24 mouse cellular contexts compared by ENCODE assay signal in the genomic region with DNA sequence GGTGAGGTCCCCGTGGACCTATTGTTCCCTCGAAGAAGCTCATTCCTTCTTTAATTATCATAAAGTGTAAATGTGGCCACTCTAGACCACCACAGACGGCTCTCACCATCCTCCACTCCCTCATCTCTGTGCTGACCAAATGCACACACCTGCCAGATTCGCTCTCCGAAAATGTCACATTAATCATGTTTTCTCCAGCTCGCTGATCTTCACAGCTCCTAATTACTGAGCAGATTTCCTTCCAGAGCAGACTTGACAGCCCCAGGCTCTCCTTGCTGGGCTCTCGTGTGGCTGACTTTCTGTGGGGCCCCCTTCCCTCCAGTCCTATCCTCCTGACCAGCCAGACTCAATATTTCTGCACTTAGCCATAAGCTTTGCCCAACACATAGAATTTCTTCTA.
DNase-seq lines count a peak whose midpoint lies in the region; ATAC-seq and TF ChIP-seq lines count a peak whose summit lies in the region.
"Had no signal": no experiment of that assay in that cellular context is flagged by ENCODE, and none has a peak within 500 bp of the region (broad histone marks: within the 10 kb centered on the region; RNA-seq: fewer than 3 reads in every experiment).

No protein-coding gene starts in this region.

- H3K9me3 ChIP-seq in midbrain, embryonic 13.5 days: 0 out of 2 replicates have a peak, but pooled peaks cover 3% of the 10 kb centered on the region
- no peaks in the 10 kb centered on the region for H3K9me3 ChIP-seq in midbrain, embryonic 11.5 days (ENCODE audit: control insufficient read depth, low read length)
- H3K9me3 ChIP-seq in forebrain, postnatal 0 days (ENCODE audit: low read length): no peaks in the 10 kb centered on the region
- H3K9me3 ChIP-seq: embryonic facial prominence, embryonic 10.5 days; heart, embryonic 12.5 days; liver, embryonic 12.5 days; midbrain, embryonic 12.5 days had no signal

- ATAC-seq in midbrain, embryonic 13.5 days: 0 out of 2 replicates have a peak, but pooled peaks have one; percentile 20
- no peak for ATAC-seq in midbrain, embryonic 11.5 days (ENCODE audit: low FRiP score)
- peak; percentile 29; the same call in 1 of the 2 replicates for ATAC-seq in forebrain, postnatal 0 days
- ATAC-seq: CD4-positive, CD25-positive, alpha-beta regulatory T cell, adult 4 months; liver, embryonic 12.5 days; Patski had no signal

- peak overlapping the region; percentile 30 for H3K27ac ChIP-seq in midbrain, embryonic 13.5 days
- H3K27ac ChIP-seq in midbrain, embryonic 11.5 days (ENCODE audit: low read depth, low read length): no peak overlapping the region
- no peak overlapping the region for H3K27ac ChIP-seq in forebrain, postnatal 0 days (ENCODE audit: low read depth, low read length)
- H3K27ac ChIP-seq: embryonic facial prominence, embryonic 10.5 days; gastrocnemius, adult 2 months; limb, embryonic 12.5 days; liver, embryonic 12.5 days; midbrain, embryonic 12.5 days had no signal

- H3K4me2 ChIP-seq in midbrain, embryonic 13.5 days (replicated peaks): no peak overlapping the region
- H3K4me2 ChIP-seq in midbrain, embryonic 11.5 days: no peak overlapping the region
- H3K4me2 ChIP-seq in forebrain, postnatal 0 days (ENCODE audit: low read depth): no peak overlapping the region
- H3K4me2 ChIP-seq: heart, embryonic 12.5 days; limb, embryonic 12.5 days; liver, embryonic 12.5 days; midbrain, embryonic 12.5 days had no signal

- peaks cover 7% of the 10 kb centered on the region; the same call in 1 of the 2 replicates for H3K4me1 ChIP-seq in midbrain, embryonic 13.5 days (replicated peaks)
- no peaks in the 10 kb centered on the region for H3K4me1 ChIP-seq in midbrain, embryonic 11.5 days (ENCODE audit: control insufficient read depth, insufficient read depth, low read length)
- H3K4me1 ChIP-seq in forebrain, postnatal 0 days (ENCODE audit: insufficient read depth): no peaks in the 10 kb centered on the region
- H3K4me1 ChIP-seq: heart, embryonic 12.5 days; limb, embryonic 12.5 days; liver, embryonic 12.5 days had no signal

- peak; percentile 44 to 47 for DNase-seq in cerebellum, postnatal 14 days
- no peak for DNase-seq in cerebellum, postnatal 4 days (ENCODE audit: low spot score in 2 of 2)
- no peak for DNase-seq in midbrain, embryonic 11.5 days (ENCODE audit: low spot score, missing footprints)
- DNase-seq in forebrain, postnatal 0 days: peak; percentile 10
- DNase-seq in retina, postnatal 1 day: peak; percentile 77
- no peak for DNase-seq in lung, postnatal 4 days
- DNase-seq: adrenal gland, postnatal 14 days; cerebellum, adult 18-20 months; gastrocnemius, adult 2 months; kidney, adult 9 months; kidney, postnatal 36 days; layer of hippocampus, adult 9-11 months; lung, adult 2 months; lung, postnatal 36 days; spleen, adult 18-20 months; thymus, postnatal 25 days had no signal

- 61% methylated on average over 7 of the region's 7 CpGs for WGBS in midbrain, embryonic 13.5 days
- WGBS in midbrain, embryonic 11.5 days: 69% methylated on average over 7 of the region's 7 CpGs
- WGBS in forebrain, postnatal 0 days: 26% methylated on average over 7 of the region's 7 CpGs

- H3K27me3 ChIP-seq in midbrain, embryonic 13.5 days: no peaks in the 10 kb centered on the region
- no peaks in the 10 kb centered on the region for H3K27me3 ChIP-seq in midbrain, embryonic 11.5 days (ENCODE audit: control insufficient read depth, insufficient read depth, low read length)
- H3K27me3 ChIP-seq in forebrain, postnatal 0 days (ENCODE audit: insufficient read depth, low read length): no peaks in the 10 kb centered on the region
- H3K27me3 ChIP-seq: heart, embryonic 12.5 days; limb, embryonic 12.5 days; liver, embryonic 12.5 days; midbrain, embryonic 12.5 days had no signal

- H3K4me3 ChIP-seq in midbrain, embryonic 13.5 days (replicated peaks): no peak overlapping the region
- no peak overlapping the region for H3K4me3 ChIP-seq in midbrain, embryonic 11.5 days (ENCODE audit: low read depth, low read length)
- no peak overlapping the region for H3K4me3 ChIP-seq in forebrain, postnatal 0 days (ENCODE audit: low read depth, low read length)
- H3K4me3 ChIP-seq: embryonic facial prominence, embryonic 10.5 days; gastrocnemius, adult 2 months; heart, embryonic 12.5 days; limb, embryonic 12.5 days; liver, embryonic 12.5 days; midbrain, embryonic 12.5 days had no signal

- no peaks in the 10 kb centered on the region for H3K36me3 ChIP-seq in midbrain, embryonic 13.5 days
- no peaks in the 10 kb centered on the region for H3K36me3 ChIP-seq in midbrain, embryonic 11.5 days (ENCODE audit: control insufficient read depth, insufficient read depth, low read length)
- no peaks in the 10 kb centered on the region for H3K36me3 ChIP-seq in forebrain, postnatal 0 days (ENCODE audit: insufficient read depth)
- H3K36me3 ChIP-seq: embryonic facial prominence, embryonic 10.5 days; heart, embryonic 12.5 days; limb, embryonic 12.5 days; liver, embryonic 12.5 days; midbrain, embryonic 12.5 days had no signal

- TF ChIP-seq CTCF in forebrain, postnatal 0 days (IDR thresholded peaks at IDR 0.05; ENCODE audit: low read depth): no peak

- H3K9ac ChIP-seq in midbrain, embryonic 13.5 days (replicated peaks): no peak overlapping the region
- no peak overlapping the region for H3K9ac ChIP-seq in midbrain, embryonic 11.5 days (ENCODE audit: low read length)
- no peak overlapping the region for H3K9ac ChIP-seq in forebrain, postnatal 0 days
- H3K9ac ChIP-seq: heart, embryonic 12.5 days; limb, embryonic 12.5 days; liver, embryonic 12.5 days; midbrain, embryonic 12.5 days had no signal

Comparison
In these comparisons a context has a peak if more than half of its experiments do, and no peak if none do; other contexts are left out.
1. DNase-seq: peak in cerebellum, postnatal 14 days (2 of 2), forebrain, postnatal 0 days (single experiment) and retina, postnatal 1 day (single experiment); none in cerebellum, postnatal 4 days (0 of 2), midbrain, embryonic 11.5 days (single experiment) and lung, postnatal 4 days (0 of 2).